Mouse (Mus musculus) brain, embryonic 14.5 days (tissue): ENCODE data around the gene Gpam.

Source experiments
- CTCF ChIP-seq: fragments of 200-500 bp; IDR thresholded peaks from 2 replicates; pipeline ENCODE4 v1.5.1; 2012; ENCODE audit warnings: inconsistent platforms, mild to moderate bottlenecking, moderate library complexity, borderline replicate concordance; ENCODE audit not compliant: insufficient read depth, insufficient read length; ENCODE audit errors: extremely low read depth
- POLR2A ChIP-seq: fragments of 200-500 bp; IDR thresholded peaks from 2 replicates; pipeline ENCODE4 v1.6.1; 2012; ENCODE audit warnings: mild to moderate bottlenecking, inconsistent platforms, borderline replicate concordance; ENCODE audit not compliant: poor library complexity, insufficient read depth, insufficient read length, severe bottlenecking; ENCODE audit errors: extremely low read depth

DNA sequence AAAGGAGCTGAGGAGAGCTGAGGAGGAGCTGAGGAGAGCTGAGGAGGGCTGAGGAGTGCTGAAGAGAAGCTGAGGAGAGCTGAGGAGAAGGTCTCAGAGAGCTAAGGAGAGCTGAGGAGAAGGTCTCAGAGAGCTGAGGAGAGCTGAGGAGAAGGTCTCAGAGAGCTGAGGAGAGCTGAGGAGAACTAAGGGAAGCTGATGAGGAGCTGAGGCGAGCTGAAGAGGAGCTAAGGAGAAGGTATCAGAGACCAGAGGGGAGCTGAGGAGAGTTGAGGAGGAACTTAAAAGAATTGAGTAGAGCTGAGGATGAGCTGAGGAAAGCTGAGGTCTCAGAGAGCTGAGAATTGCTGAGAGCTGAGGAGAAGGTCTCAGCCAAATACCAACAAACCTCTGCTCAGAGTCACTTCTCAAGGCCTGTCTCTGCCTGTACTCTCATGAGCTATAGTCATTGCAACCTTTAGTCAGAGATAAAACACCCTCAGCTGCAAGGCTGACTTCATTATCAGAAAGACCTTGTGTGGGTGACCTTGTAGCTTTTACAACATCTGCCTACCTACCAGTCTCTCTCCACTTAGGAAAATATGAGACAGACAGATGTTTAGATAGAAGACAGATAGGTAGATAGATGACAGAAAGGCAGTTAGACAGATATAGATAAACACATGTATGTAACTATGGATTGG is 38.3 kb upstream of the Gpam start:
- TF ChIP-seq CTCF: no peak
- TF ChIP-seq POLR2A: no peak
